Mouse (Mus musculus) Patski (cell line): Measurements from ENCODE around the gene Gm4969. TPM values are rescaled to one million over a fixed set of nuclear protein-coding genes. Genes with fewer than 3 reads are reported as not detected.

Experiments used
- ATAC-seq: fragments of 100-300 bp; one replicate; pipeline ENCODE4 v1.8.0; 2021
- CTCF ChIA-PET: fragments of 350-600 bp; sonication (Branson Sonifier 250); formaldehyde crosslinking; loops from one replicate; lab custom pipeline; 2022; ENCODE audit warnings: inconsistent platforms; lab: Charles Lee
- POLR2A ChIA-PET: fragments of 350-600 bp; sonication (Branson Sonifier 250); formaldehyde crosslinking; loops from one replicate; lab custom pipeline; 2022; ENCODE audit warnings: antibody characterized with exemption, inconsistent platforms; lab: Charles Lee
- DNase-seq: peaks from one replicate; pipeline ENCODE4 v3.0.0-alpha.2; 2011; ENCODE audit warnings: low read depth, low spot score
- H3K27me3 ChIP-seq: fragments of 371-371 bp; one replicate; pipeline ENCODE4 v1.5.1; 2021
- CTCF ChIP-seq: fragments of 100-300 bp; IDR thresholded peaks from one replicate; pipeline ENCODE4 v1.5.1; 2021
- in situ Hi-C: fragments of 300-500 bp; cut with MboI; formaldehyde crosslinking; loops from 3 replicates; pipeline ENCODE4 v1.11.1; 2018; ENCODE audit warnings: low pct_unique_long_range_greater_than_20kb, mixed read lengths
- polyA plus RNA-seq: library from polyadenylated mRNA; unstranded; gene quantifications from one replicate; pipeline ENCODE4 v1.2.3, GENCODE M21; 2021

Gene Gm4969
- polyA plus RNA-seq, 1 experiment from 2014 or later, result 0.03 TPM

- no peaks in the 10 kb centered on the region for H3K27me3 ChIP-seq
- DNase-seq (no peak), ATAC-seq (no peak)
- POLR2A ChIA-PET, result interaction anchor here (0.5 to 1.0 kb wide), 2 partner anchors 10 to 12 kb away, joined by 3 to 5 read pairs; partner anchors contain the start of gene Dmwd
- in situ Hi-C loops, result no loop called here
- TF ChIP-seq CTCF, result no peak
- CTCF ChIA-PET, result interaction anchor here (17.1 kb wide), 1 partner anchor 12 kb away, joined by 238 read pairs; the partner anchor contains the start of gene Dmwd
Observed at GRCm38 (mm10) chr7:19086760-19087159, 31.4 kb downstream of the Gm4969 start.

GRCm38 (mm10) chr7:19086042-19086441, 32.1 kb downstream of the Gm4969 start:
- TF ChIP-seq CTCF, result no peak
- ChIA-PET POLR2A (interaction anchor here (7.5 kb wide), 1 partner anchor 8 kb away, joined by 48 read pairs; the partner anchor contains the start of gene Six5), CTCF (interaction anchor here (17.1 kb wide), 1 partner anchor 11 kb away, joined by 238 read pairs; the partner anchor contains the start of gene Dmwd)
- ATAC-seq (no peak), DNase-seq (no peak)
- H3K27me3 ChIP-seq, result no peaks in the 10 kb centered on the region
- in situ Hi-C loops, result no loop called here

- ChIA-PET POLR2A (interaction anchor here (7.5 kb wide), 1 partner anchor 8 kb away, joined by 48 read pairs; the partner anchor contains the start of gene Six5), CTCF (interaction anchor here (17.1 kb wide), 1 partner anchor 11 kb away, joined by 238 read pairs; the partner anchor contains the start of gene Dmwd)
- DNase-seq, result no peak
- in situ Hi-C loops, result no loop called here
- H3K27me3 ChIP-seq, result no peaks in the 10 kb centered on the region
- TF ChIP-seq CTCF, result no peak
- no peak for ATAC-seq
Observed at GRCm38 (mm10) chr7:19085495-19085894, 32.7 kb downstream of the Gm4969 start.

GRCm38 (mm10) chr7:19084921-19085473, 33.2 kb downstream of the Gm4969 start:
- ATAC-seq (no peak), DNase-seq (no peak)
- TF ChIP-seq CTCF, result no peak
- ChIA-PET POLR2A (interaction anchor here (0.8 to 7.5 kb wide), 2 partner anchors 9 kb away, joined by 5 to 48 read pairs; partner anchors contain the start of genes Dmwd and Six5), CTCF (interaction anchor here (3.4 to 17.1 kb wide), 2 partner anchors 8 to 10 kb away, joined by 25 to 238 read pairs; partner anchors contain the start of gene Dmwd)
- in situ Hi-C loops, result no loop called here
- no peaks in the 10 kb centered on the region for H3K27me3 ChIP-seq

- TF ChIP-seq CTCF, result no peak
- ChIA-PET POLR2A (interaction anchor here (0.8 to 7.5 kb wide), 5 partner anchors 8 to 36 kb away, joined by 3 to 48 read pairs (median 4); partner anchors contain the start of genes Dmwd and Six5), CTCF (interaction anchor here (3.4 to 17.1 kb wide), 2 partner anchors 9 to 10 kb away, joined by 25 to 238 read pairs; partner anchors contain the start of gene Dmwd)
- H3K27me3 ChIP-seq, result no peaks in the 10 kb centered on the region
- ATAC-seq, result peak; percentile 3
- DNase-seq, result no peak
- in situ Hi-C loops, result no loop called here
Observed at GRCm38 (mm10) chr7:19084277-19084771, 33.8 kb downstream of the Gm4969 start.

GRCm38 (mm10) chr7:19083701-19084100, 34.5 kb downstream of the Gm4969 start, which contains the start of gene Dmpk:
Gene Dmpk, plus strand, starts transcription at chr7:19083849.
- ATAC-seq (peak; percentile 28), DNase-seq (no peak)
- ChIA-PET POLR2A (interaction anchor here (0.8 to 7.5 kb wide), 4 partner anchors 8 to 37 kb away, joined by 3 to 48 read pairs (median 4); partner anchors contain the start of genes Dmwd and Six5), CTCF (interaction anchor here (1.0 to 17.1 kb wide), 3 partner anchors 9 to 31 kb away, joined by 3 to 238 read pairs (median 25); partner anchors contain the start of gene Dmwd)
- TF ChIP-seq CTCF, result no peak
- H3K27me3 ChIP-seq, result no peaks in the 10 kb centered on the region
- in situ Hi-C loops, result no loop called here

- DNase-seq, result no peak
- H3K27me3 ChIP-seq, result no peaks in the 10 kb centered on the region
- ChIA-PET CTCF (interaction anchor here (1.0 to 17.1 kb wide), 3 partner anchors 8 to 31 kb away, joined by 3 to 238 read pairs (median 25); partner anchors contain the start of gene Dmwd), POLR2A (interaction anchor here (0.9 to 7.5 kb wide), 2 partner anchors 8 to 11 kb away, joined by 4 to 48 read pairs; partner anchors contain the start of genes Dmwd and Six5)
- no peak for TF ChIP-seq CTCF
- in situ Hi-C loops, result no loop called here
- ATAC-seq, result peak; percentile 41
Observed at GRCm38 (mm10) chr7:19083096-19083495, 35.1 kb downstream of the Gm4969 start.

GRCm38 (mm10) chr7:19082171-19082570, 36.0 kb downstream of the Gm4969 start:
- CTCF ChIA-PET, result interaction anchor here (3.4 to 17.1 kb wide), 2 partner anchors 7 to 11 kb away, joined by 25 to 238 read pairs; partner anchors contain the start of gene Dmwd
- in situ Hi-C loops, result no loop called here
- no peaks in the 10 kb centered on the region for H3K27me3 ChIP-seq
- POLR2A ChIA-PET, result interaction anchor here (7.5 kb wide), 1 partner anchor 12 kb away, joined by 48 read pairs; the partner anchor contains the start of gene Six5
- ATAC-seq (no peak), DNase-seq (no peak)
- TF ChIP-seq CTCF, result no peak

- CTCF ChIA-PET, result interaction anchor here (13.4 to 17.1 kb wide), 2 partner anchors 6 to 8 kb away, joined by 238 read pairs; partner anchors contain the start of genes Dmpk, Dmwd and Six5
- ATAC-seq, result no peak
- TF ChIP-seq CTCF, result no peak
- H3K27me3 ChIP-seq, result no peaks in the 10 kb centered on the region
- POLR2A ChIA-PET, result interaction anchor here (1.4 to 7.5 kb wide), 2 partner anchors 13 to 57 kb away, joined by 3 to 48 read pairs; partner anchors contain the start of genes Foxa3 and Six5
- in situ Hi-C loops, result no loop called here
- no peak for DNase-seq
Observed at GRCm38 (mm10) chr7:19080451-19080950, 37.7 kb downstream of the Gm4969 start.

GRCm38 (mm10) chr7:19078732-19079131, 39.4 kb downstream of the Gm4969 start:
- in situ Hi-C loops, result no loop called here
- no peak for TF ChIP-seq CTCF
- ATAC-seq, result no peak
- no peak for DNase-seq
- ChIA-PET POLR2A (no interaction called here), CTCF (interaction anchor here (1.4 to 13.4 kb wide), 2 partner anchors 9 to 22 kb away, joined by 4 to 238 read pairs; partner anchors contain the start of genes Dmpk and Six5)
- H3K27me3 ChIP-seq, result no peaks in the 10 kb centered on the region
